Mouse (Mus musculus): ENCODE data around the gene Cldn7. TPM values are rescaled to one million over a fixed set of nuclear protein-coding genes. Genes with fewer than 3 reads are reported as not detected.

The Cldn7 gene
- total and polyA plus RNA-seq, 3 experiments: 0.31 to 0.36 TPM; not detected in 1

DNA sequence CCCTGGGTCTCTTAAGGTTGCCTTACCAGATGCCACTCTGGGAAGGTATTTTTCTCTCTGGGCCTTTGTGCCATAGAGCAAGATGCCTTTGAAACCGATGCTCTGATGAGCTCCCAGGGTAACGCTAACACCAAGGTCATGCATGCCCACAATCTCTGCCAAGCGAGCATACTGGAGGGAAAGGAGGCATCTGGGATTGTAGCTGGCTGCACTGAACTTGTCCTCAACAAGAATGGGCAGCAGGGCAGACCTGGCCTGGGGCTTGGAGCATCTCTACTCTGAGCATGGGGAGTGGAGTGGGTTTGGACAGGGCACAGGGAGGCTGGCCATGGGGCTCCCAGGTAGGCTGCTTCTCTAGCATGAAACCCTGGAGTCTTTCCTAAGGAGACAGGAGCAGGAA is 48.8 kb downstream of the Cldn7 start:
- H3K27ac ChIP-seq (ENCODE audit: control insufficient read depth, low read depth, low read length): no peak overlapping the region
- TF ChIP-seq KAT2A (conservative IDR thresholded peaks at IDR 0.05; ENCODE audit: low read depth, low read length) (no peak), SIN3A (IDR thresholded peaks at IDR 0.05; ENCODE audit: low read length) (no peak), SMC3 (IDR thresholded peaks at IDR 0.05; ENCODE audit: low read depth, low read length) (no peak), GABPA (IDR thresholded peaks at IDR 0.05; ENCODE audit: low read depth, low read length) (no peak), HCFC1 (IDR thresholded peaks at IDR 0.05; ENCODE audit: low read depth, low read length) (no peak), CHD2 (IDR thresholded peaks at IDR 0.05; ENCODE audit: low read length) (no peak), USF1 (IDR thresholded peaks at IDR 0.05; ENCODE audit: low read depth, low read length) (no peak), TAL1 (IDR thresholded peaks at IDR 0.05; ENCODE audit: low read length) (no peak), RAD21 (IDR thresholded peaks at IDR 0.05; ENCODE audit: low read depth, low read length) (no peak), ZNF384 (IDR thresholded peaks at IDR 0.05; ENCODE audit: low read depth, low read length) (no peak), ZKSCAN1 (IDR thresholded peaks at IDR 0.05; ENCODE audit: low read depth, low read length) (no peak)
- no peak overlapping the region for H3K9ac ChIP-seq (ENCODE audit: control insufficient read depth, low read depth, low read length, poor library complexity, severe bottlenecking)
- peaks cover 6 to 20% of the 10 kb centered on the region in 2 experiments for H3K4me1 ChIP-seq (ENCODE audit: control insufficient read depth in 1 of 2, insufficient read depth in 2 of 2, low read length in 2 of 2)
- peaks cover 5% of the 10 kb centered on the region for H3K79me2 ChIP-seq (ENCODE audit: control insufficient read depth, insufficient read depth, low read length, poor library complexity)
- H3K27me3 ChIP-seq (ENCODE audit: control insufficient read depth in 1 of 2, insufficient read depth in 2 of 2, low read length in 2 of 2): no peaks in the 10 kb centered on the region
- H3K4me3 ChIP-seq (ENCODE audit: control insufficient read depth in 1 of 2, insufficient read depth in 1 of 2, low read depth in 2 of 2, low read length in 2 of 2): no peak overlapping the region
- no peaks in the 10 kb centered on the region for H3K9me3 ChIP-seq (replicated peaks; ENCODE audit: insufficient read depth, low read length)
- peaks cover 3 to 21% of the 10 kb centered on the region in 2 experiments for H3K36me3 ChIP-seq (ENCODE audit: control insufficient read depth in 1 of 2, insufficient read depth in 2 of 2, low read length in 2 of 2)
- no peak for DNase-seq (ENCODE audit: low read depth, low spot score)

DNA sequence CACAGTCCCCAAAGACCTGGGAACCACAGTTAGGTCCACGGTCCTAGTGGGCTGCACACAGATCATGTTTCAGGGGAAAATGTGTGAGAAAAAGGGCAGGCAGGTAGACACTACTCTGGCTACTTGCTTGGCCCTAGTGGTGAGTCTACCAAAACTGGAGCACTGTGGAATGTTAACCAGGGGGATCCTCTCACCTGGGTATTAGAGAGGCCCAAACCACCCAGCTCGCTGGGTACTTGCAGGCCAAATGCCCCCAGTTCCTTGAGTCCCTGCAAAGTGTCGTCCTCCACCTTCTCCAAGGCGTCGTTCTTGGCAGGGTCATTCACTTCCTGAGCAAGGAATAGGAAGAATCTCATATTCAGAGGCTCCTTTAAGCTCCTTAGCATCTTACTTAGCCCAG is 49.5 kb downstream of the Cldn7 start:
- H3K4me1 ChIP-seq (ENCODE audit: control insufficient read depth in 1 of 2, insufficient read depth in 2 of 2, low read length in 2 of 2): peaks cover 6 to 24% of the 10 kb centered on the region in 2 experiments
- no peaks in the 10 kb centered on the region for H3K9me3 ChIP-seq (replicated peaks; ENCODE audit: insufficient read depth, low read length)
- H3K4me3 ChIP-seq (ENCODE audit: control insufficient read depth in 1 of 2, insufficient read depth in 1 of 2, low read depth in 2 of 2, low read length in 2 of 2): no peak overlapping the region
- H3K36me3 ChIP-seq (ENCODE audit: control insufficient read depth in 1 of 2, insufficient read depth in 2 of 2, low read length in 2 of 2): peaks cover 0 to 25% of the 10 kb centered on the region in 2 experiments; a peak in 3 of 4 replicates
- peaks cover 12% of the 10 kb centered on the region for H3K79me2 ChIP-seq (ENCODE audit: control insufficient read depth, insufficient read depth, low read length, poor library complexity)
- no peak overlapping the region for H3K9ac ChIP-seq (ENCODE audit: control insufficient read depth, low read depth, low read length, poor library complexity, severe bottlenecking)
- DNase-seq (ENCODE audit: low read depth, low spot score): no peak
- no peak for TF ChIP-seq UBTF (IDR thresholded peaks at IDR 0.05; ENCODE audit: borderline replicate concordance, insufficient read depth, low read depth, low read length)
- no peak for TF ChIP-seq MAZ (IDR thresholded peaks at IDR 0.05; ENCODE audit: low read depth, low read length)
- no peak for TF ChIP-seq GATA1 (IDR thresholded peaks at IDR 0.05; ENCODE audit: low read depth, low read length)
- no peak for TF ChIP-seq NELFE (IDR thresholded peaks at IDR 0.05; ENCODE audit: low read depth, low read length)
- TF ChIP-seq GABPA (IDR thresholded peaks at IDR 0.05; ENCODE audit: low read depth, low read length): no peak
- TF ChIP-seq POLR2A (IDR thresholded peaks at IDR 0.05; ENCODE audit: control insufficient read depth in 1 of 2, insufficient read depth in 1 of 2, low read depth in 1 of 2, low read length in 2 of 2, poor library complexity in 1 of 2): no peak
- no peaks in the 10 kb centered on the region for H3K27me3 ChIP-seq (ENCODE audit: control insufficient read depth in 1 of 2, insufficient read depth in 2 of 2, low read length in 2 of 2)
- H3K27ac ChIP-seq (ENCODE audit: control insufficient read depth, low read depth, low read length): no peak overlapping the region
